Mouse (Mus musculus): ENCODE measurements around the gene Bfar. TPM values are rescaled to one million over a fixed set of nuclear protein-coding genes. Genes with fewer than 3 reads are reported as not detected.
"Not testable (repeated sequence)": the region's sequence is repeated elsewhere in the genome, so short reads cannot be mapped to it uniquely, and the experiment has no call there.

Gene Bfar
- polyA plus RNA-seq (2012; rRNA removed): 7.4 and 11.0 TPM in 2 replicates
- polyA plus RNA-seq (2014; fragmentation: Nextera tagmentation; extraction: Ambion mirVana): 9.6 and 10.3 TPM in 2 replicates

GRCm38 (mm10) chr16:13671685-13672385, at the start of gene Bfar, which contains the start of gene 3110001I22Rik:
Bfar (plus strand) TSS chr16:13671858.
3110001I22Rik (plus strand) TSS chr16:13671929.
- H3K9me3 ChIP-seq (ENCODE audit: control insufficient read depth, low read length): no peaks in the 10 kb centered on the region
- peak within 1 kb of the TSS; percentile 85 for H3K27ac ChIP-seq
- H3K36me3 ChIP-seq (replicated peaks; ENCODE audit: control insufficient read depth, insufficient read depth, low read depth): no peaks in the 10 kb centered on the region
- H3K4me1 ChIP-seq (replicated peaks; ENCODE audit: control insufficient read depth in 2 of 2, insufficient read depth in 2 of 2, low read length in 1 of 2): peaks cover 22 to 28% of the 10 kb centered on the region in 2 experiments
- under 1% methylated on average over 54 of the region's 54 CpGs for WGBS (ENCODE audit: insufficient replicate concordance)
- H3K4me2 ChIP-seq (ENCODE audit: low read depth): peak within 1 kb of the TSS; percentile 88
- no peaks in the 10 kb centered on the region for H3K27me3 ChIP-seq (ENCODE audit: control insufficient read depth, insufficient read depth, low read length)
- peak within 1 kb of the TSS; percentile 83 for H3K9ac ChIP-seq (replicated peaks)
- ATAC-seq (ENCODE audit: insufficient read depth): peak; percentile 82
- H3K4me3 ChIP-seq (ENCODE audit: insufficient read depth in 1 of 2, low read depth in 2 of 2, low read length in 2 of 2): peak within 1 kb of the TSS; percentile 79 to 96
- DNase-seq (ENCODE audit: low read depth in 3 of 3, low spot score in 3 of 3): peak; percentile 82 to 84 (median 83)
- TF ChIP-seq EP300 (IDR thresholded peaks at IDR 0.05; ENCODE audit: low read depth): no peak
- TF ChIP-seq CTCF (IDR thresholded peaks at IDR 0.05; ENCODE audit: low read depth): peak; percentile 15; the same call in 1 of the 2 replicates

GRCm38 (mm10) chr16:13628345-13628744, 43.3 kb upstream of the Bfar start:
- Histone ChIP-seq H3K4me2 (ENCODE audit: low read depth) (no peak overlapping the region), H3K36me3 (replicated peaks; ENCODE audit: control insufficient read depth, insufficient read depth, low read depth) (peaks cover 5% of the 10 kb centered on the region; the same call in 1 of the 2 replicates)
- ATAC-seq (ENCODE audit: insufficient read depth): no peak

GRCm38 (mm10) chr16:13638198-13638597, 33.5 kb upstream of the Bfar start:
- not testable (repeated sequence) for H3K27ac ChIP-seq; H3K4me2 ChIP-seq (ENCODE audit: low read depth); ATAC-seq (ENCODE audit: insufficient read depth); H3K36me3 ChIP-seq (replicated peaks; ENCODE audit: control insufficient read depth, insufficient read depth, low read depth); H3K27me3 ChIP-seq (ENCODE audit: control insufficient read depth, insufficient read depth, low read length); DNase-seq (ENCODE audit: low read depth in 3 of 3, low spot score in 3 of 3); H3K4me3 ChIP-seq (ENCODE audit: insufficient read depth in 1 of 2, low read depth in 2 of 2, low read length in 2 of 2); H3K9ac ChIP-seq (replicated peaks); H3K4me1 ChIP-seq (replicated peaks; ENCODE audit: control insufficient read depth in 2 of 2, insufficient read depth in 2 of 2, low read length in 1 of 2); H3K9me3 ChIP-seq (ENCODE audit: control insufficient read depth, low read length)
- 51% methylated on average over 2 of the region's 2 CpGs for whole genome bisulfite sequencing (ENCODE audit: insufficient replicate concordance)
- peak; percentile 30; the same call in 1 of the 2 replicates for TF ChIP-seq CTCF (IDR thresholded peaks at IDR 0.05; ENCODE audit: low read depth)

More at GRCm38 (mm10) chr16:13628345-13628744, 43.3 kb upstream of the Bfar start:
- Histone ChIP-seq H3K4me1 (replicated peaks; ENCODE audit: control insufficient read depth in 2 of 2, insufficient read depth in 2 of 2, low read length in 1 of 2) (no peaks in the 10 kb centered on the region), H3K4me3 (ENCODE audit: insufficient read depth in 1 of 2, low read depth in 2 of 2, low read length in 2 of 2) (no peak overlapping the region), H3K27me3 (ENCODE audit: control insufficient read depth, insufficient read depth, low read length) (no peaks in the 10 kb centered on the region), H3K9me3 (ENCODE audit: control insufficient read depth, low read length) (no peaks in the 10 kb centered on the region), H3K9ac (replicated peaks) (no peak overlapping the region), H3K27ac (no peak overlapping the region)
- WGBS (ENCODE audit: insufficient replicate concordance): 53% methylated on average over 5 of the region's 5 CpGs
- TF ChIP-seq CTCF (IDR thresholded peaks at IDR 0.05; ENCODE audit: low read depth) (peak; percentile 36; the same call in 1 of the 2 replicates), EP300 (IDR thresholded peaks at IDR 0.05; ENCODE audit: low read depth) (no peak)
- DNase-seq (ENCODE audit: low read depth in 3 of 3, low spot score in 3 of 3): no peak

- no peak for ATAC-seq (ENCODE audit: insufficient read depth)
- H3K4me1 ChIP-seq (replicated peaks; ENCODE audit: control insufficient read depth in 2 of 2, insufficient read depth in 2 of 2, low read length in 1 of 2): no peaks in the 10 kb centered on the region
- no peak overlapping the region for H3K4me3 ChIP-seq (ENCODE audit: insufficient read depth in 1 of 2, low read depth in 2 of 2, low read length in 2 of 2)
- no peak for DNase-seq (ENCODE audit: low read depth in 3 of 3, low spot score in 3 of 3)
- H3K36me3 ChIP-seq (replicated peaks; ENCODE audit: control insufficient read depth, insufficient read depth, low read depth): no peaks in the 10 kb centered on the region; the same call in 1 of the 2 replicates
- H3K27ac ChIP-seq: no peak overlapping the region
- H3K9ac ChIP-seq (replicated peaks): no peak overlapping the region
- H3K9me3 ChIP-seq (ENCODE audit: control insufficient read depth, low read length): no peaks in the 10 kb centered on the region
- H3K4me2 ChIP-seq (ENCODE audit: low read depth): no peak overlapping the region
- TF ChIP-seq CTCF (IDR thresholded peaks at IDR 0.05; ENCODE audit: low read depth): no peak
- no peak for TF ChIP-seq EP300 (IDR thresholded peaks at IDR 0.05; ENCODE audit: low read depth)
- H3K27me3 ChIP-seq (ENCODE audit: control insufficient read depth, insufficient read depth, low read length): no peaks in the 10 kb centered on the region
- WGBS (ENCODE audit: insufficient replicate concordance): 76% methylated on average over 5 of the region's 5 CpGs
Measured at GRCm38 (mm10) chr16:13639508-13639907, 32.1 kb upstream of the Bfar start.

- 76% methylated on average over 7 of the region's 7 CpGs for WGBS (ENCODE audit: insufficient replicate concordance)
- Histone ChIP-seq H3K4me2 (ENCODE audit: low read depth) (no peak overlapping the region), H3K36me3 (replicated peaks; ENCODE audit: control insufficient read depth, insufficient read depth, low read depth) (no peaks in the 10 kb centered on the region; the same call in 1 of the 2 replicates), H3K4me3 (ENCODE audit: insufficient read depth in 1 of 2, low read depth in 2 of 2, low read length in 2 of 2) (no peak overlapping the region), H3K4me1 (replicated peaks; ENCODE audit: control insufficient read depth in 2 of 2, insufficient read depth in 2 of 2, low read length in 1 of 2) (no peaks in the 10 kb centered on the region), H3K27ac (no peak overlapping the region), H3K9me3 (ENCODE audit: control insufficient read depth, low read length) (no peaks in the 10 kb centered on the region), H3K9ac (replicated peaks) (no peak overlapping the region), H3K27me3 (ENCODE audit: control insufficient read depth, insufficient read depth, low read length) (no peaks in the 10 kb centered on the region)
- DNase-seq (ENCODE audit: low read depth in 3 of 3, low spot score in 3 of 3): no peak
- TF ChIP-seq CTCF (IDR thresholded peaks at IDR 0.05; ENCODE audit: low read depth) (peak; percentile 53), EP300 (IDR thresholded peaks at IDR 0.05; ENCODE audit: low read depth) (no peak)
- no peak for ATAC-seq (ENCODE audit: insufficient read depth)
Measured at GRCm38 (mm10) chr16:13640064-13640463, 31.6 kb upstream of the Bfar start.
